ENCODE assay signal across 8 mouse cellular contexts in the genomic region with DNA sequence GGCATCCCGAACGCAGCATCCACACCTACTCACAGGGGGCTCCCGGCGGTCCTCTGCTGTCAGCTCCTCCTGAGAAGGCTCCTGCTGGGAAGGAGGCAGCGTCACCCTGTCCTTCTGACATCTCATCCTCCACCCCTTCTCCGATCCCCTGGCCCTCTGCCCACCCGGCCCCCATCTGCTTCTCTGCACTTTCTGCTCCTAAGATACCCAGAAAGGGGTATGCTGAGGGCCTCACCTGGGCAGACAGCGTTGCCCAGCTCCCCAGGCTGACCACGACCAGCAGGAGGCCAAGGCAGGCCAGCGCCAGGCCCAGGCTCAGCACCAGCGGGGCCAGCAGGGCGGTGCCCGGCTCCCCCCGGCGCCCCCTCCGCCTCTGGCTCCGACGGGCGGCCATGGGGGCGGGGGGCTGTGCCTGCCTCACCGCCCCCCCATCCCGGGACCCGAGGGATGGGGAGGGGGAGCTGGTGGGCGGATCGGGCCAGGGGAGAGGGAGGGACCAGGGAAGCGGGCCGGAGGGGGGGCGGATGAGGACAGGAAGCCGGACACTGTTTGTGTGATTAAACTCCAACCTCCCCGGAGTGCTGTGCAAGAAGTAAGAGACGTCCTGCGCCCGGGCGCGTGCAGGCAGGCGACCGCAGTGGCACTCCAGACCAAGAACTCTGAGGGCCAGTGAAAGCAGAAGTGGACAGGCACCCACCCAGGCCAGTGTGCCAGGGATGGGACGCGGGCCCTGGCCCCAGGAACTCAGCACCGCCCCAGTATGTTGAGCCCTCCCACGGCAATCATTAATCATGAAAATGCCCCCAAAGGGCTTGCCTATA. TPM values are rescaled to one million over a fixed set of nuclear protein-coding genes. Genes with fewer than 3 reads are reported as not detected.
DNase-seq lines count a peak whose midpoint lies in the region; ATAC-seq lines count a peak whose summit lies in the region.

A gene (minus strand): TSS at position 489 of the 821 bp plus-strand sequence.
A gene (minus strand): TSS at position 738 of the 821 bp plus-strand sequence.

- H3K4me2 ChIP-seq in embryonic facial prominence, embryonic 15.5 days (replicated peaks) = peak within 1 kb of the TSS; percentile 86
- peak within 1 kb of the TSS; percentile 93 for H3K4me2 ChIP-seq in heart, embryonic 14.5 days (ENCODE audit: low read length)
- H3K4me2 ChIP-seq in kidney, embryonic 16.5 days (replicated peaks; ENCODE audit: low read depth, low read length) = peak within 1 kb of the TSS; percentile 88

- H3K27me3 ChIP-seq in embryonic facial prominence, embryonic 15.5 days = no peaks in the 10 kb centered on the region
- no peaks in the 10 kb centered on the region for H3K27me3 ChIP-seq in heart, embryonic 14.5 days (ENCODE audit: control insufficient read depth, insufficient read depth, low read length)
- H3K27me3 ChIP-seq in kidney, embryonic 16.5 days (ENCODE audit: insufficient read depth, low read length) = no peaks in the 10 kb centered on the region

- H3K4me1 ChIP-seq in embryonic facial prominence, embryonic 15.5 days = peaks cover 17% of the 10 kb centered on the region
- H3K4me1 ChIP-seq in heart, embryonic 14.5 days (ENCODE audit: control insufficient read depth in 2 of 2, insufficient read depth in 2 of 2, low read length in 2 of 2) = peaks cover 14 to 27% of the 10 kb centered on the region in 2 experiments
- peaks cover 18% of the 10 kb centered on the region for H3K4me1 ChIP-seq in kidney, embryonic 16.5 days (ENCODE audit: insufficient read depth, low read length)

- H3K4me3 ChIP-seq in embryonic facial prominence, embryonic 15.5 days (replicated peaks) = peak within 1 kb of the TSS; percentile 58
- peak within 1 kb of the TSS; percentile 57 to 60 for H3K4me3 ChIP-seq in heart, embryonic 14.5 days (ENCODE audit: control insufficient read depth in 1 of 2, insufficient read depth in 1 of 2, low read depth in 1 of 2, low read length in 2 of 2)
- H3K4me3 ChIP-seq in kidney, embryonic 16.5 days (ENCODE audit: low read length) = peak within 1 kb of the TSS; percentile 64

- 1% methylated on average over 31 of the region's 41 CpGs for WGBS in embryonic facial prominence, embryonic 15.5 days
- WGBS in heart, embryonic 14.5 days = 2% methylated on average over 26 of the region's 41 CpGs
- WGBS in kidney, embryonic 16.5 days = 2% methylated on average over 35 of the region's 41 CpGs

- H3K27ac ChIP-seq in embryonic facial prominence, embryonic 15.5 days (replicated peaks) = peak within 1 kb of the TSS; percentile 85
- H3K27ac ChIP-seq in heart, embryonic 14.5 days (replicated peaks in 1 of 2; ENCODE audit: control insufficient read depth in 1 of 2, insufficient read depth in 1 of 2, low read depth in 2 of 2, low read length in 2 of 2) = peak within 1 kb of the TSS; percentile 64 to 77
- H3K27ac ChIP-seq in kidney, embryonic 16.5 days (ENCODE audit: low read length) = peak within 1 kb of the TSS; percentile 88

- no peaks in the 10 kb centered on the region for H3K36me3 ChIP-seq in embryonic facial prominence, embryonic 15.5 days
- H3K36me3 ChIP-seq in heart, embryonic 14.5 days (ENCODE audit: control insufficient read depth, insufficient read depth, low read length) = no peaks in the 10 kb centered on the region
- H3K36me3 ChIP-seq in kidney, embryonic 16.5 days (ENCODE audit: insufficient read depth, low read length) = no peaks in the 10 kb centered on the region

- ATAC-seq in embryonic facial prominence, embryonic 15.5 days (ENCODE audit: insufficient number of reproducible peaks, low FRiP score, low TSS enrichment, low read depth) = peak; percentile 85
- ATAC-seq in heart, embryonic 14.5 days (ENCODE audit: insufficient number of reproducible peaks, insufficient read depth, low FRiP score, low read depth) = peak; percentile 73
- ATAC-seq in kidney, embryonic 16.5 days (ENCODE audit: low FRiP score, low TSS enrichment) = peak; percentile 86
- ATAC-seq in neutrophil, adult 5-6 weeks (ENCODE audit: extremely low read depth, insufficient number of reproducible peaks, low FRiP score, poor library complexity, severe bottlenecking) = 0 out of 2 replicates have a peak, but pooled peaks have one; percentile 34
- ATAC-seq in activated CD4-positive, CD25-positive, alpha-beta regulatory T cell, adult 4 months = no peak

- H3K9ac ChIP-seq in embryonic facial prominence, embryonic 15.5 days = peak within 1 kb of the TSS; percentile 57
- H3K9ac ChIP-seq in heart, embryonic 14.5 days (ENCODE audit: low read length) = peak within 1 kb of the TSS; percentile 85
- peak within 1 kb of the TSS; percentile 88 for H3K9ac ChIP-seq in kidney, embryonic 16.5 days (replicated peaks; ENCODE audit: low read length)

- H3K9me3 ChIP-seq in embryonic facial prominence, embryonic 15.5 days (replicated peaks) = no peaks in the 10 kb centered on the region
- H3K9me3 ChIP-seq in heart, embryonic 14.5 days (ENCODE audit: control insufficient read depth, low read length) = no peaks in the 10 kb centered on the region
- H3K9me3 ChIP-seq in kidney, embryonic 16.5 days (ENCODE audit: low read length) = no peaks in the 10 kb centered on the region

- DNase-seq in MN1 (ENCODE audit: low spot score) = peak; percentile 71
- peak; percentile 81 to 88 for DNase-seq in adrenal gland, postnatal 36 days
- peak; percentile 90 for DNase-seq in lung, postnatal 10 days

RNA-seq across cellular contexts. Expression of the first gene that starts in this region (rescaled TPM):
- total RNA-seq in adrenal gland, postnatal 36 days (2021) = 10 to 100 TPM; 21.5 to 22.9 TPM
- polyA plus RNA-seq in embryonic facial prominence, embryonic 15.5 days (2015; fragmentation: Nextera tagmentation; extraction: Ambion mirVana) = 11.9 and 13.3 TPM in 2 replicates
- 7.7 and 10.3 TPM in 2 replicates for polyA plus RNA-seq in heart, embryonic 14.5 days (2014; fragmentation: Nextera tagmentation; extraction: Ambion mirVana)
- 8.8 and 11.5 TPM in 2 replicates for polyA plus RNA-seq in kidney, embryonic 16.5 days (2015; fragmentation: Nextera tagmentation; extraction: Ambion mirVana)
- 0.70 and 0.74 TPM in 2 replicates for total RNA-seq in neutrophil, adult 5-6 weeks (2017)
- polyA plus RNA-seq in activated CD4-positive, CD25-positive, alpha-beta regulatory T cell, adult 4 months (2017; shearing (Covaris generic)) = not detected

RNA-seq across cellular contexts. Expression of the second gene that starts in this region (rescaled TPM):
- 1 to 10 TPM; 4.0 to 4.9 TPM for total RNA-seq in adrenal gland, postnatal 36 days (2021)
- 4.0 and 6.0 TPM in 2 replicates for polyA plus RNA-seq in embryonic facial prominence, embryonic 15.5 days (2015; fragmentation: Nextera tagmentation; extraction: Ambion mirVana)
- polyA plus RNA-seq in heart, embryonic 14.5 days (2014; fragmentation: Nextera tagmentation; extraction: Ambion mirVana) = 2.5 and 6.8 TPM in 2 replicates
- polyA plus RNA-seq in kidney, embryonic 16.5 days (2015; fragmentation: Nextera tagmentation; extraction: Ambion mirVana) = 4.6 and 6.1 TPM in 2 replicates
- total RNA-seq in neutrophil, adult 5-6 weeks (2017) = 0.58 and 0.86 TPM in 2 replicates
- polyA plus RNA-seq in activated CD4-positive, CD25-positive, alpha-beta regulatory T cell, adult 4 months (2017; shearing (Covaris generic)) = not detected

Comparison
In these comparisons a context has a peak if more than half of its experiments do, and no peak if none do; other contexts are left out.
1. RNA of the first gene that starts in this region (total RNA-seq): 21.5 to 22.9 TPM in adrenal gland, postnatal 36 days; 0.70 to 0.74 TPM in neutrophil, adult 5-6 weeks; every median in the first group is over 10 times any median in the second.
2. Peak in ATAC-seq in neutrophil, adult 5-6 weeks; RNA of the genes that start here not detected or under 1 TPM.
3. Peak in every context shown above with its lines, with median percentiles within 50 percentile points of each other: DNase-seq, H3K27ac ChIP-seq, H3K4me2 ChIP-seq, H3K4me3 ChIP-seq and H3K9ac ChIP-seq.